Mouse (Mus musculus) retina, adult 2 months (tissue): Measurements from ENCODE around the gene Smyd1.
"Not testable (repeated sequence)": the region's sequence is repeated elsewhere in the genome, so short reads cannot be mapped to it uniquely, and the experiment has no call there.

Source experiments
- DNase-seq: peaks from one replicate; pipeline ENCODE4 v3.0.0-alpha.2; 2012; ENCODE audit warnings: low read depth, low spot score

Smyd1 gene

GRCm38 (mm10) chr6:71321826-71322283, at the start of gene Smyd1:
TSS of gene Smyd1 (minus strand) at chr6:71322233.
- no peak for DNase-seq

GRCm38 (mm10) chr6:71371085-71371605, 49.1 kb upstream of the Smyd1 start:
- DNase-seq: no peak

GRCm38 (mm10) chr6:71369416-71369815, 47.4 kb upstream of the Smyd1 start:
- DNase-seq: no peak

GRCm38 (mm10) chr6:71363995-71364394, 42.0 kb upstream of the Smyd1 start:
- no peak for DNase-seq

- DNase-seq: no peak
Observed at GRCm38 (mm10) chr6:71361156-71361670, 39.2 kb upstream of the Smyd1 start.

GRCm38 (mm10) chr6:71360751-71361150, 38.7 kb upstream of the Smyd1 start:
- DNase-seq: no peak

GRCm38 (mm10) chr6:71360221-71360620, 38.2 kb upstream of the Smyd1 start:
- no peak for DNase-seq

- DNase-seq: no peak
Observed at GRCm38 (mm10) chr6:71357493-71357892, 35.5 kb upstream of the Smyd1 start.

GRCm38 (mm10) chr6:71353722-71354121, 31.7 kb upstream of the Smyd1 start:
- DNase-seq: no peak

GRCm38 (mm10) chr6:71352866-71353427, 30.9 kb upstream of the Smyd1 start:
- no peak for DNase-seq

GRCm38 (mm10) chr6:71352201-71352600, 30.2 kb upstream of the Smyd1 start:
- no peak for DNase-seq

- DNase-seq: no peak
Observed at GRCm38 (mm10) chr6:71351201-71351600, 29.2 kb upstream of the Smyd1 start.

GRCm38 (mm10) chr6:71348006-71348405, 26.0 kb upstream of the Smyd1 start:
- no peak for DNase-seq

- no peak for DNase-seq
Observed at GRCm38 (mm10) chr6:71341179-71341578, 19.1 kb upstream of the Smyd1 start.

- no peak for DNase-seq
Observed at GRCm38 (mm10) chr6:71339351-71339750, 17.3 kb upstream of the Smyd1 start.

GRCm38 (mm10) chr6:71338941-71339340, 16.9 kb upstream of the Smyd1 start:
- DNase-seq: no peak

GRCm38 (mm10) chr6:71337666-71338065, 15.6 kb upstream of the Smyd1 start:
- DNase-seq: no peak

- DNase-seq: no peak
Observed at GRCm38 (mm10) chr6:71333578-71334273, 11.7 kb upstream of the Smyd1 start.

- DNase-seq: no peak
Observed at GRCm38 (mm10) chr6:71333031-71333430, 11.0 kb upstream of the Smyd1 start.

GRCm38 (mm10) chr6:71332236-71332965, 10.4 kb upstream of the Smyd1 start:
- no peak for DNase-seq

- DNase-seq: not testable (repeated sequence)
Observed at GRCm38 (mm10) chr6:71331491-71331890, 9.5 kb upstream of the Smyd1 start.

- DNase-seq: no peak
Observed at GRCm38 (mm10) chr6:71330486-71330885, 8.5 kb upstream of the Smyd1 start.
